Mouse (Mus musculus) embryo, embryonic 11.5 days (tissue): ENCODE measurements around the gene Olfr638.
"Not testable (repeated sequence)": the region's sequence is repeated elsewhere in the genome, so short reads cannot be mapped to it uniquely, and the experiment has no call there.

Source experiments
- DNase-seq: peaks from one replicate; pipeline ENCODE4 v3.0.0-alpha.2; 2012; ENCODE audit warnings: low read depth, low spot score

Olfr638 gene

DNA sequence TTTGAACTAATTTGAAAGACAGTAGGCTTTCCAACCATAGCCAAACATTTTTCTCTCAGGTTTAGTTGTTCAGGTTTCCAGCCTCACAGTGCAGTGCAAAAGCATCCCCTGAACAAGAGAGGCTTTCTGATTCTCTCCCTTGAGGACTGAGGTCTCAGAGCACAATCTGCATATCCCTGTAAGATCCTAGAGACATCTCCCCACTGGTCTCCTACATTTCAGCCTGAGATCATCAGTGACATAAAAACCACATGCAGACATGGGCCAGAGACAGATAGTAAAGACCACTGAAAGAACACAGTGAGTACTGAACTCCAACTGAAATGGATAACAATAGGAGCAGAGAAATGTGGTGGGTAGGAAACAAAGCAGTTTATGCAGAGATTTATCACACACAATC lies at the start of gene Olfr638:
Gene Olfr638 (plus strand): TSS at position 301 of the 400 bp plus-strand sequence.
- no peak for DNase-seq

DNA sequence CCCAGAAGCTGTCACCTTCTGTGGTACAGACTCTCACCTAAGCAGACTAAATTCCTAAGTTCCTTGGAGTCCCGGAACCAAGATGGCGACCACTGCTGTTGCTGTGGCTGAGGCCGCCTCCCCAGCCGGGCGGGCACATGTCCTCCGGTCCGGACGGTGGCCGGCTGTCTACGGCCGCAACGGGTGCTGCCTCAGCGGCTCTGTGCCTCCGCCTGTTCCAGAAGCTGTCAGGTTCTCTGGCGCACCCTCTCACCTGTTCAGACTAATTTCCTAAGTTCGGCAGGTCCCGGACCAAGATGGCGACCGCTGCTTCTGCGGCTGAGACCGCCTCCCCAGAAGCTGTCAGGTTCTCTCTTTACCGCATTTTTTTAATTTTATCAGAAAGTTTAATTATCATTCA lies 31.7 kb upstream of the Olfr638 start:
- not testable (repeated sequence) for DNase-seq

DNA sequence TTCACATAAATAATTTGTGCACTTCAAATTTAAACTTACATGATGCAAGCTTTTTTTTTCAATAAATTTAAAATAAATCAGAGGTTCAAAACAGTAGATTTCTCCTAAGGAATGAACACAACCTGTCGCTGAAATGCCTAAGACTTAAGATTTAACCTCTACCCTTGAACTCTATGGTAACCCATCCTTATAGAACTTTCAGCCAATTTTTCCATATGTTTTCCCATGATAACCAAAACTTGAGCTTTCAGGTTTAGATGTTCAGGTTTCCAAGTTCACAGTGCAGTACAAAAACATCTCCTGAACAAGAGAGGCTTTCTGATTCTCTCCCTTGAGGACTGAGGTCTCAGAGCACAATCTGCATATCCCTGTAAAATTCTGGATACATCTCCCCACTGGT lies 27.7 kb upstream of the Olfr638 start, which contains the start of gene Olfr635:
Gene Olfr635 (plus strand): TSS at position 301 of the 400 bp plus-strand sequence.
- DNase-seq: no peak

DNA sequence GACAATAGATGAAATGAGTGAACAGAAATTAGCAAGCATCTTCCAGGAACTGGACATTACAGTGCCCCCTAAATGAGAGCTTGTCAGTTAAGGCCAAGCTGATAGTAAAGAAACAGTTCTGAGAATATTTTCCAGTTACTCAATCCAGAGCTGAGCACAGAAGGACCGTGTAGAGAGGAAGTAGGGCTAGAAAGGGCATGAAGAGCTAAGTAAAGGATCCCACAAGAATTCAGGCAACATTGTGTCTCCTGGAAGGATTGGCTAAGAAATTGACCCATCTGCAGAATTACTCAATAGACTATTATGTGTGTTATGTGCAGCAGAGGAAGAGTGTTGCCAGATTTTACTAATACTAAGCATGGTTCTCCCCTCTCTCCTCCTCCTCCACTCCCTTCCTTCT lies 26.8 kb upstream of the Olfr638 start:
- no peak for DNase-seq

DNA sequence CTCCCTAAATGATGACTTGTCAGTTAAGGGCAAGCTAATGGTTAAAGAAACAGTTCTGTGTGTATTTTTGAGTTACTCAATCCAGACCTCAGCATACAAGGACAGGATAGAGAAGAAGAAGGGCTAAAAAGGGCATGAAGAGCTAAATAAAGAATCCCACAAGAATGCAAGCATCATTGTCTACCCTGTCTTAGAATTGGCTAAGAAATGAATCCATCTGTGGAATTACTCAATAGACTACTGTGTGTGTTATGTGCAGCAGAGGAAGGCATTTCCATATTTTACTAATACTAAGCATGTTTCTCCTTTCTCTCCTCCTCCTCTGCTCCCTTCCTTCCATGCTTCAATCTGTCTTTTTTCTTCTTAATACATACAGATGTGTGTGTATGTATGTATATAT lies 578 bp downstream of the Olfr638 start:
- no peak for DNase-seq

DNA sequence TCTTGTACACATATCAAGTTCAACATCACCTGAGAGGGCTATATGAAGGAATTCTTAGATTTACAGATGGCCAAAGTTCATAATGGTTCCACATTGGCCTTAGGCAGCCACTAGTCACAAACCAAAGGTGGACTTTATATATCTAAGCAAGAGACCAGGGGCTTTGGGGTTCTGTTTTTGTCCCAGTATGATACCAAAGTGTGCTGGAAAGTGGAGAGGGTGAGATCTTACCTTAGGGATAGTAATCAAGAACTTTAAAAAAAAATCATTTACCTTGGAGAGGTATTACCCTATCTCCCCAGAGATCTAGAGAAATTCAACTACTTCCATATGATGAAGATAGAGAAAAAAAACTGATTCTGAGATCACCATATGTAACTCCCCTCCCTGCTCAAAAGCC lies 18.7 kb downstream of the Olfr638 start, which contains the start of gene Olfr639:
Gene Olfr639 (minus strand): TSS at position 101 of the 400 bp plus-strand sequence.
- DNase-seq: no peak

DNA sequence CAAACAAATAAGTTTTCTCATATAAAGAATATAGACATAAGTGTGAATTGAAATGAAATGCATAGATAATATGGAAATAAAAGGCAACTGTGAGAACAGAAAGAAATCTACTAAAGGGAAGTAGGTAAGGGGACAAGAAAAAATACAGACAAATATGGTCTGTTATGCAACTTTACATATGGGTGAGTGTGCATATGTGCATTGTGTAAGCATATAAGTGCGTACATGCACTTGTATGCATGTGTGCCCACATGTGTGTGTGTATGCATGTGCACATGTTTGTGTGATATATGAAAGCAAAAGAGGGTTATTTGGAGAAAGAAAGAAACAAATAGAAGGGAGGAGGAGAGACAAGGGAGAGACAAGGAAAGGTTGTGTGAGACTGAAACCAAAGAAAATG lies 20.4 kb downstream of the Olfr638 start:
- DNase-seq: no peak

DNA sequence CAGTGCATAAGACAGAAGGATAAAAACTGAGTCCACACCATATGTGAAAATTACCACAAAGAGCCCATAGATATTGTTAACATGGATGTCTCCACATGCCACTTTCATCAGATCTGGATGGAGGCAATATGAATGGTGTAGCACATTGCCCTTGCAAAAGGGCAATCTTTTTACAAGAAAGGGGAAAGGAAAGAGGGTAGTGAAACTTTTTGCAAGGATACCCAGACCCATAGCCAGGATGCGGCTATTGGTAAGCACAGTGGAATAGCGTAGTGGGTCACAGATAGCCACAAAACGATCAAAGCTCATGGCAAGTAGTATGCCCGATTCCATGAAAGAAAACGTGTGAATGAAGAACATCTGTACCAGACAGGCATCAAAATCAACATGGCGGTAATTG lies 23.1 kb downstream of the Olfr638 start:
- no peak for DNase-seq

DNA sequence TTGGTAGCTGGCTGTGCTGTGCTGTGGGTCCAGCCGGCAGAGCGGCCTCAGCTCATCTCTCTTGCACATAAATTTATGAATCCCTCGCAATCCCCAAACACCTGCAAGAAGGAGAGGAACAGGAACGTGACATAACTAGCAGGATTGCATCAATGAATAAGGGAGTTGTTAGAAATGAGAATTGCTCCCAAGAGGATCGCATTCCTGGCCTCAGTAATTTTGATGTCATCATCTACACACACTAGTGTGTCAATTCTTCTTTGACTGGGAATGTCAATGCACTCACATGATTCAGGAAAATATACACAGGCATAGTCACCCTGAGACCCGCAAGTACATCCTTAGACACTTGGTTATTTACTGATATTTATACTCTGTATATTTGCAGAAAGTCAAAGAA lies 26.9 kb downstream of the Olfr638 start, which contains the start of gene Olfr640:
Gene Olfr640 (minus strand): TSS at position 101 of the 400 bp plus-strand sequence.
- no peak for DNase-seq

DNA sequence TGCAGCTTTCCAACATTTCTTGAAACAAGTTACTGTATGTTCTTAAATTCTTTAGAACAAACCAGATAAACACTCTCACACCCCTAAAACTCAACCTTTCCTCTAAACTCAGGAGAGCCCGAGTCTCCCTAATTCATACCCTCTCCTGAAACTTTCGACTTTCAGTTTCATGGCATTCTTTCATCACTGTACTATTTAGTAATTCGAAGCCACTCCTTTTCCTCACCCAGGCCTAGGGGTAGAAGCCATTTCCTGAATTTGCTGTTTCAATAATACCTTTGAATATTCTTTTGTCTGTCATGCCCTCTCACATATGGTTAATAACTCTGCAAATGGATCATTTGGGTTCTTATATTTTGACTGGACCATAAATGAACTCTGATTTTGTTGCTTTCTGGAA lies 28.4 kb downstream of the Olfr638 start:
- no peak for DNase-seq

DNA sequence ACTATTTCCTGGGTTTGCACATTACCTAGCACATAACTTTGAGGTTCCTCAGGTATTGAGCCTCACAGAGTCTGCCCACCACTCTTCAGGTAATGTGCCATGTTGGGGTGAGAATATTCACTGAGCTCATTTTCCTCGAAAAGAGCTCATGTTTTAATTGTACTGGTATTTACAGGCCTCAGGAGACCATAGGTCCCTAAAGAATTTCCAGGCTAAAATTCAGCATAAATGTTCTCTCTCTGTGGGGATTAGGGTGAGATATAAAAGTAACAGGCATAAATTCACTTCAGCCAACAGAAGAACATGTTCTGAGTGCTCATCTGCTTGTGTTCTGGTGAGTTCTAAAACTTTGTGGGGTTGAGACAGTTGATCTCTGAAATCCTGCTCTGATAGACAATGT lies 36.6 kb downstream of the Olfr638 start, which contains the start of gene Olfr641:
Gene Olfr641 (plus strand): TSS at position 301 of the 400 bp plus-strand sequence.
- no peak for DNase-seq

DNA sequence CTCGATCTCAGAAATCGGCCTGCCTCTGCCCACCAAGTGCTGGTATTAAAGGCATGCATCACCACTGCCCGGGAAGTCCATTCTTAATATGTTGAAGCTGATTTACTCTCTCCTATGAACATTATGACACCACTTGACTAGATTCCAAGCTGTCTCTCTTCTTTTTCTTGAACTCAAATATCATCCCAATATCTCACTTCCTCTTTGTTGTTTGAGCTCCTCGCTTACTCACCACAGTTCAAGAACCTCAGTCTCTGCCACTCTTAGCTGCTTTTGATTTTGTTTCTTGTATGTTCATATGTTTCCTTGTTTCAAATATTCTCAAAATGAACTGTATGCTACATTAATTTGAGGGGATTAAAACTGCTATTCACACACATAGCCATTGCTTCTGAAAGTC lies 52.2 kb downstream of the Olfr638 start:
- DNase-seq: no peak

DNA sequence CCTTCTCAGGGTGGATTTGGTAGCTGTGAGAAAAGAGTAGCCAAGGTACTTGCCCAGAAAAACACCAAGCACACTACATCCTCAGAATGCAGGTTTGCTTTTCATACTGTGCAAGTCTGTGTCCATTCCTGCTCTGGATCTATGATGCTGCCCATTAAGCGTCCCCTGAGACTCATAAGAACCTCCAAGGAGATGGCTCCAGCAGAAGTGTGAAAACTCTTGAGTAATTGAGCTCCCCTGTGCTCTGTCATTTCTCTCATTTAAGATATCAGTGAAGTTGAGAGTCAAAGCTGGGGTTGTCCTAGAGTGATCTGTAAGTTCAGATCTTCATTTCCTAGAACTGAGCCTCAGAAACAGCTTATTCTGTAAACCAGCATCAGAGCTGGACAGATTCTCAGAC lies 54.0 kb downstream of the Olfr638 start, which contains the start of gene Olfr642:
Gene Olfr642 (minus strand): TSS at position 101 of the 400 bp plus-strand sequence.
- no peak for DNase-seq
